Mouse (Mus musculus) ovary, adult 2 months (tissue): ENCODE data around the gene Gm21394. TPM values are rescaled to one million over a fixed set of nuclear protein-coding genes. Genes with fewer than 3 reads are reported as not detected.

Source experiments
- polyA plus RNA-seq: library from polyadenylated mRNA; depleted of rRNA; stranded (reverse); fragments of >200 nt; gene quantifications from 2 replicates; pipeline ENCODE4 v1.2.3, GENCODE M21; 2012; rRNA removed

Gm21394 gene
- not detected in 2 replicates for polyA plus RNA-seq

DNA sequence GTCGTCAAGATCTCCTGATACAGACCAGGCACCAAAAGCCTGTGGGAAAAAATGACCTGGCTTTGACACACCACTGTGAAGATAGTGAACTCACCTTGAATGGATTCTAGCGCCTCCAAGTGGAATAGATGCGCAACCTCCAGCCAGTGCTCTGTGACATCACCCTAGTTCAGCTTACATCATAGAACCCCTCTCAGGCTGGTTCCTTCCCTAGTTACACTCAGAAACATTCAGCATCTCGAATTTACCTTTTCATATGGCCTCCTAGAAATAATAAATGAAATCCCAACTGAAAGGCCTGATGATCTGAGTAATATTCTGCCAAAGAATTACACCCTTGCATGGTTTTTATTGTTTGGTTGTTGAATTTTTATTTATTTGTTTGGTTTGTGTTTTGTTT lies at the start of gene Gm21394:
Gene Gm21394, minus strand, starts transcription at position 101 of the 400 bp plus-strand sequence.

Other genes with a start within 250 kb of the Gm21394 start
- gene Gm21409, start 181.8 kb upstream of the Gm21394 start, polyA plus RNA-seq: not detected in 2 replicates